Mouse (Mus musculus) mature B cell (primary cell): ENCODE data around the gene Macrod2.

Experiments
- in situ Hi-C: fragments of 300-500 bp; cut with MboI; formaldehyde crosslinking; loops from 2 replicates; pipeline ENCODE4 v1.14.3; 2019

The Macrod2 gene

GRCm38 (mm10) chr2:141844408-141845175, 1449.5 kb downstream of the Macrod2 start:
- in situ Hi-C loops, result no loop called here

- in situ Hi-C loops, result no loop called here
Observed at GRCm38 (mm10) chr2:141859220-141859619, 1464.1 kb downstream of the Macrod2 start.

- in situ Hi-C loops, result no loop called here
Observed at GRCm38 (mm10) chr2:141861679-141862268, 1466.7 kb downstream of the Macrod2 start.

GRCm38 (mm10) chr2:141862531-141863265, 1467.6 kb downstream of the Macrod2 start:
- in situ Hi-C loops, result no loop called here

- in situ Hi-C loops, result no loop called here
Observed at GRCm38 (mm10) chr2:141863628-141864165, 1468.6 kb downstream of the Macrod2 start.

GRCm38 (mm10) chr2:141870930-141871329, 1475.8 kb downstream of the Macrod2 start:
- in situ Hi-C loops, result no loop called here

- in situ Hi-C loops, result no loop called here
Observed at GRCm38 (mm10) chr2:141876155-141876851, 1481.2 kb downstream of the Macrod2 start.

GRCm38 (mm10) chr2:141876958-141877357, 1481.8 kb downstream of the Macrod2 start:
- in situ Hi-C loops, result no loop called here

GRCm38 (mm10) chr2:141878473-141878872, 1483.4 kb downstream of the Macrod2 start:
- in situ Hi-C loops, result no loop called here

GRCm38 (mm10) chr2:141879711-141880110, 1484.6 kb downstream of the Macrod2 start:
- in situ Hi-C loops, result no loop called here

- in situ Hi-C loops, result no loop called here
Observed at GRCm38 (mm10) chr2:141886694-141887474, 1491.8 kb downstream of the Macrod2 start.

GRCm38 (mm10) chr2:141889497-141889896, 1494.4 kb downstream of the Macrod2 start:
- in situ Hi-C loops, result no loop called here

- in situ Hi-C loops, result no loop called here
Observed at GRCm38 (mm10) chr2:141897951-141898350, 1502.8 kb downstream of the Macrod2 start.

GRCm38 (mm10) chr2:141911831-141912447, 1516.8 kb downstream of the Macrod2 start:
- in situ Hi-C loops, result no loop called here

GRCm38 (mm10) chr2:141913486-141913885, 1518.4 kb downstream of the Macrod2 start:
- in situ Hi-C loops, result no loop called here

GRCm38 (mm10) chr2:141913894-141914293, 1518.8 kb downstream of the Macrod2 start:
- in situ Hi-C loops, result no loop called here

- in situ Hi-C loops, result no loop called here
Observed at GRCm38 (mm10) chr2:141920377-141920992, 1525.4 kb downstream of the Macrod2 start.

- in situ Hi-C loops, result no loop called here
Observed at GRCm38 (mm10) chr2:141935130-141935529, 1540.0 kb downstream of the Macrod2 start.

GRCm38 (mm10) chr2:141954795-141955194, 1559.7 kb downstream of the Macrod2 start:
- in situ Hi-C loops, result no loop called here

- in situ Hi-C loops, result no loop called here
Observed at GRCm38 (mm10) chr2:141955197-141955596, 1560.1 kb downstream of the Macrod2 start.
